Mouse (Mus musculus): ENCODE data around the gene Atg5.

DNA sequence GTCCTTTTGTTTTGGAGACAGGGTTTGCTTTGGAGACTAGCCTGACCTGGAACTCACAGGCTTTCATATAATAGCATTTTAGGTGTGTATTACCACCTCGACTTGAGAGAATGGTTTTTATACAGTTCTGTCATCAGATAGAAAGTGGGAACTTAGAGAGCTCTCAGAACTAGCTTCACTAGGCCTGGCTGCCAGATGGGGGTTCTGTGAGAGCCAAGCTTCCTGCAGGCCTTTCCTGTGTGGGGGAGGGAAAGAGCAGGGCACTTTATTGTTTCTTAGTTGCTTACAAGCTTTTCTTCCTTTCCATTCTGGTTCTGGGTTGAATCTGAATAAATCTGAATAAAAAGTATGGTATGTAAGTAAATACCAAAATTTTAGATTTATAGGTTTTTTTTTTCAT is 54.0 kb downstream of the Atg5 start:
- TF ChIP-seq GATA1 (IDR thresholded peaks at IDR 0.05; ENCODE audit: low read length) (no peak), TAL1 (IDR thresholded peaks at IDR 0.05; ENCODE audit: low read length) (no peak)
